Mouse (Mus musculus): ENCODE measurements at regions not wholly inside any gene's neighbourhood (a gene's known extent, or its start where the extent isn't known, plus 50 kb on each side); places are given as distances from the start of the nearest gene placed in this dataset.
A peak's percentile ranks its signal among the peaks of the same experiment; 100 is the strongest.

DNA sequence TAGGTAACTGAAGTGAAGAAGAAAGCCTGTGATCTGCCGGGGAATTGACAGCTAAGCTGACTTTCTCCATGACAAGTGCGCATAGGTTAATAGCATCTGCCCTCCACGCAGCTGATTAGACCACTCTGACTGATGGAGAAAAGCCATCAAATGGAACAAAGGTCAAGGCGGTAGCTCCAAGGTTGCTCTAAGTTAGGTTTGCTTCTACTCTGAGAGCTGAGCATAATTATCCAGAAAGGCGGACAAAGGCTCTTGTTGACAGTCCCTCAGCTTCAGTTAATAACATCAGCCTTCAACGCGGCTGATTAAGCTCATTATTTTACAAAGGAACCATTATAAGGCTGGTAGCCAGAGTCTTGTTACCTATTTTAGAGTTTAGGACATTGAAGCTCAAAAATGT lies 54.0 kb upstream of the Enpep start:
- DNase-seq (ENCODE audit: inconsistent age in 2 of 2, low spot score in 1 of 2), result no peak

DNA sequence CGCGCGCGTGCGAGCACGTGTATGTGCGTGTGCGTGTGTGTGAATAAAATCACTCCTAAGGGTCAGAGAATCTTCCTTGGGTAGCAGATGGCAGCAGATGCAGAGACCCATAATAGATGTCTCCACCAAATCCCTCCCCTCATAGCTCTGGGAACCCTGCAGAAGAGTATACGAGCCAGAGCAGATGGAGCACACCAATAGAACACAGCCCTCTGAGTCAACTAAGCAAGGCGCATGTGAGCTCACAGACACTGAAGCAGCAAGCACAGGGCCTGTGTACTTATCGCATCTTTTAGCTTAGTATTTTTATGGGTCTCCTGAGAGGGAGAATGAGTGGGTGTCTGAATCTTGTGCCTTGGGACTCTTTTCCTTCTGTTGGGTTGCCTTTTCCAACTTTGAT lies 58.0 kb upstream of the Enpep start:
- no peak for DNase-seq (ENCODE audit: inconsistent age in 2 of 2, low spot score in 1 of 2)

DNA sequence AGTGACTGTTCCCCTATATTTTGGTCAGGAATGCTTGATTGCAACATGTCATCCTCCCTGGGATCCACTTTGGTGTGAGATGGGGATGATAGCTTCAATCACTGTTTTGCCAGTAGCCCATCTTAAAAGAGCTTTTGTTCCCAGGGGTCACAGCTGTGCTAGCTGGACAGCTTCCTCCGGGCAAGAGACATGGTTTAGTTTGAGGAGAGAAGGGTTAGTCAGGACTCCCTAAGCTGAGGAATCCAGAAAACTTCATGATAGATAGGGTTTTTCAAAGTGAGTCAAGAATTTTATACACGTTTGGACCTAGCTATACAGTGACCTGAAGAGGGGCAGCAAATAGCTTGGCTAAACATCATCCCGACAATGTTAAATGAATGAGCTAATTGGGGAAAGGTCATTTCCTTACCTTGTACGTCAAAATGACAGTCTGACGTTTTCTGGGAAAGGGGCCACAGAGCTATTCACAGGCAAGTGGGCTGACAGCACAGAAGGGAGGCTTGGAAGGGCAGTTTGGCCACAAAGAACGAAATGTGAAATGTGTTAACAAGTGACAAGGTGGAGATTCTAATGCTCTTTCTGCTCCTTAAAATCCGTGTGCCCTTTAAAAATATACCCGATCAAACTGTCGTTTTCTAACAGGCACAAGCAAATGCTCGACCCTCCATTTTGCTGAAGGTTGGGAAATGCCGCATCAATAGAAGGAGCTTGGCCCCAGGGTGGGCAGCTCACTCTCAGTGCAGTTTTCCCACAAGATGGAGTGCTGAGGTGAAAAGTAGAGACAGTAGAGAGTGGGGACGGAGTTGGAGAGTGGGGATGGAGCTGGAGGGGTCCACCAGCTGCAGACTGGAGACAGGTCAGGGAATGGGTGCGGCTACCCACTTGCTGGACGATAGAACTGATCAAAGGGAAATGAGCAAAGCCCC lies 59.6 kb upstream of the Enpep start:
- DNase-seq (ENCODE audit: inconsistent age in 2 of 2, low spot score in 1 of 2), result no peak

DNA sequence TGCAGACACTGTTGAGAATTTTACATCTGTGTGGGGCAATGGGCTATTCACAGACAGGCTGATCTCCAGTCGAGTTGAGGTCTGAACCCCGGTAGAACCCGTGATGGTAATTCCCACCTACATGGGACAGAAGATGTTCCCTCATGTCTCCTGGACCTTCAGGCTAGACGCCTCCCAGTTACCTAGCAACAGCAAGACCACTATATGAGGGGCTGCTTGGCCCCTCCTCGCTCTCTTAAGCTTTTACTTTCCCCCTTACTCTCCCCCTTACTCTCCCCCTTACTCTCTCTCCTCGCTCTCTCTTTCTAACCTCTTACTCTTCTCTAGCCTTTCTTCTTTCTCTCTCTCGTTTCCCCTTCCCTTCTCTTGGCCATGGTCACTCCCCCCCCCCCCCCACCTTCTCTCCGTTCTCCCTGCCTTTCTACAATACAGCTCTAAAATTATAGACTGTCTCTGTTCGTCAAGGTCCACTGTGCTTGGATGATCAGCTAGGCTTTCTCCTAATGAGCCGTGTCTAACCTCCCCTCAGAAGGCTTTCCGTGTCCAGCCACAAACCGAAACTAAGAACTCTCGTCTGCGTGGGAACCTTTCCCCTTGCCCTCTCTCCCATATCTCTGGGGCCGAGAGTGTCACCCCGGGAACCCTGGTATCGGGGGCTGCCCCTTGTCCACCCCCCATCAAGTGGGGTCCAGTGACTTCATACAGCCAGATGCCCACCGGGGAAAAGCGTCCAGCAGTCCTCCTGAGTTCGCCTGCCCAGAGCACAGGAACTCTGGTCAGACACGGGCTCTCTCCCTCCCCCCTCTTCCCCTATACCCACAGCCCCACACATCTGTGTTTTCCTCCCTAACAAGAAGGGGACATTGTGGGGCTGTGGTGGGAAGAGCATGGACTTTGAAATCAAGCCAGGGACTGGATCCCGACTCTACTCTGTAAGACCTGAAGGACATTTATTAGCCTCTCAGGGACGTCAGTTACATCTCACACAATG lies 60.6 kb upstream of the Enpep start:
- peak in 1 of 2 experiments; percentile 57 for DNase-seq (ENCODE audit: inconsistent age in 2 of 2, low spot score in 1 of 2)

DNA sequence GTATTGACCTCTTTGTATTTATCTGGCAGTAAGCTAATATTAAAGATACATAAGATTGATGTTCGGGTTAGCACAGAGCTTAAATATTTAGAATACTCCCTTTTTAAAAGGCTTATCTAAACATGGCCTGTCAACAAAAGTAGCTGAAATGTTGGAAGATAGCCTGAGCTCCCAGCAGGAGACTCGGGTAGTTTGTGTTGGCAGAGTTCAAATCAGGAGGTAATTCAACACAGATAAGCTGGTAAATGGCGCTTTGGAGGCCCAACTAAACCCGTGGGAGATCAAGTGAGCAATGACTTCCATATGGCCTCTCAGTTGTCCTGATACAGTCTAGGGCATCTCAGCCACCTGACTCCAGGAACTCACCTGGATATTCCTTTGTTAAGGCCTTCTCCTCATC lies 65.0 kb upstream of the Enpep start:
- no peak for DNase-seq (ENCODE audit: inconsistent age in 2 of 2, low spot score in 1 of 2)

- no peak for DNase-seq (ENCODE audit: inconsistent age in 2 of 2, low spot score in 1 of 2)
Observed at GRCm38 (mm10) chr3:129400092-129400924, 67.8 kb upstream of the Enpep start.

DNA sequence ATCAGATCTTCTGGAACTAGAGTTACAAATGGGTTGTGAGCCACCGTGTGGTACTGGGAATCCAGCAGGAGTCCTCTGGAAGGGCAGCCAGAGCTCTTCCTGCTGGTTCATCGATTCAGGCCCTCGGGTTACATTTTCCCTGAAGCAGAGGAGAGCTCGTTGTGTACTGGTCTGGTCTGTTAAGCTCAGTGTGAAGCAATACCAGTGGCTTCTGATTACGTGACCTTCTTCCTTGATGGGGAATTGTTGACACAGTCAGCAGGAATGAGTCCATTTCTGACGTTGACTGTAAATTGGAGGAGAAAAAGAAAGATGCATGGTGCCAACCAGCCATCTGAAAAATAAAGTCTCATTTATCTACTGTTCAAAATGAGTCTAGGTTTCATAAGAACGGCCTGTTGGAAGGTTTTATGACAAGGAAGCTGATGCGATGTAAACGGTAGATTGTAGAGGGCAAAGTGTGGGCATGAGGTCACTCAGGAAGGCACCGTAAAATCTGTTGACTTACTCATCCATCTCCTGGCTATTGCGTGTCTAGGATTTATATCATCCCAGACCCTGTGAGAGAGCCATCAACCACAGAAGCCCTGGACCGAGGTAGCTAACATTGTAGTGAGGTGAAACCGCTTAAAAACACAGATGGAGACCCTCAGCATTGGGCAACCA lies 79.0 kb upstream of the Enpep start:
- no peak for DNase-seq (ENCODE audit: inconsistent age in 2 of 2, low spot score in 1 of 2)

DNA sequence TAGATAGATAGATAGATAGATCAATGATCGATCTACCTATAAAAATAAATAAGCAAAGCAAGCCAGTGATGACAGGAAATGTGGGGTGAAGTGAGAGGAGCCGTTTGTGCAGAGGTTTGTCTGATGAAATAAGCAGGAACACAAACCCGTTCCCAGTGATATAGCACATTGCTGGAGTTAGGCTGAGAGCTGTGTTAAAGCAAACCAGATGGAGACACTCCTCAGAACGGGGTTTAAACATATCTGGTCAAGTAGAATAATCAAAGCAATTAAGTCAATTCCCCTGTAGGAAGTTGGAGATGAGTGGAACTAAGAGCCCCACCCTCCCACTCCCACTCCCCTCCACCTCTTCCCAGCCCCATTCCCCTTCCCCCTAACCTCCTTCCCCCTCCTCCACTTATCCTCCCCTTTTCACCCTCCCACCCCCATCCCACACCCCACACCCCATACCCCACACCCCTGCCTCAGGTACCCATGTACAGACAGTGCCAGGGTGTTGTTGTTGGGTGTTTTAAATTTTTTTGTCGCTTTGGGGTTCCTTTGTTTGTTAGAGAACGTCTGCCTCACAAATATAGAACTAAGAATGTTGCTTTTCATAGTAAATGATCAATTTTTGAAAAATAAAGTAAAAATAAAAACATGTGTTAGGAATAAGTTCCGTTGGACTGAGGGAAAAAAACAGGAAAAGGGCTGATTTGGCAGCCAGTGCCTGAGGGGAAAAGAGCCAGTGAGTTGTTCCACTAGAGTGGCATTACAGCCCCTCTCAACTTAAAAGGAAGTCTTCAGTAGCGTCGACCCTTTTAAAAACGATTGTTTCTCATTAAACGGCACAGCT lies 79.8 kb upstream of the Enpep start:
- no peak for DNase-seq (ENCODE audit: inconsistent age in 2 of 2, low spot score in 1 of 2)

- DNase-seq (ENCODE audit: inconsistent age in 2 of 2, low spot score in 1 of 2), result no peak
Observed at GRCm38 (mm10) chr3:129412961-129413246, 80.4 kb upstream of the Enpep start.

- no peak for DNase-seq (ENCODE audit: inconsistent age in 2 of 2, low spot score in 1 of 2)
Observed at GRCm38 (mm10) chr3:129415656-129416055, 83.1 kb upstream of the Enpep start.

- no peak for DNase-seq (ENCODE audit: inconsistent age in 2 of 2, low spot score in 1 of 2)
Observed at GRCm38 (mm10) chr3:129416337-129416736, 83.8 kb upstream of the Enpep start.

DNA sequence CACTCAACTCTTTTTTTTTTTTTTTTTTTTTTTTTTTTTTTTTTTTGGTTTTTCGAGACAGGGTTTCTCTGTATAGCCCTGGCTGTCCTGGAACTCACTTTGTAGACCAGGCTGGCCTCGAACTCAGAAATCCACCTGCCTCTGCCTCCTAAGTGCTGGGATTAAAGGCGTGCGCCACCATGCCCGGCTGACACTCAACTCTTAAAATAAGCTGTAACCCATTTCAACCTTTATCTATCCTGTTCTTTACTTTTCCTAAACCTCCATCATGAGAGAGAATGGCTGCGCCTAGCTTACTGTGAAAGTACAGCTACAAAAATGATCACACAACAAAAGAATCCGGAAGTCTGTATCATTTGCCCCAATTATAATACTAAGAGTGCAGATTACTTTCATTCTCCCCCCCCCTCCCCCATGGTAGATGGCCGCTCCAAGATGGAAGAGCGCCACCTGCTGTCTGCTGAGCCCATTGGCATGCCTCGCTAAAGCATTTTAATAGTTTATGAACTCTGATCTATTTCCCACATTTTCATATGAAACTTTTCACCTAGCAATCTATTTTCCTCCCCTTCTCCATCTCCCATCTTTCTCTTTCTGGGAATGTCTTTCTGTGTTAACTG lies 89.2 kb upstream of the Enpep start:
- DNase-seq (ENCODE audit: inconsistent age in 2 of 2, low spot score in 1 of 2), result peak; percentile 13 to 69

DNA sequence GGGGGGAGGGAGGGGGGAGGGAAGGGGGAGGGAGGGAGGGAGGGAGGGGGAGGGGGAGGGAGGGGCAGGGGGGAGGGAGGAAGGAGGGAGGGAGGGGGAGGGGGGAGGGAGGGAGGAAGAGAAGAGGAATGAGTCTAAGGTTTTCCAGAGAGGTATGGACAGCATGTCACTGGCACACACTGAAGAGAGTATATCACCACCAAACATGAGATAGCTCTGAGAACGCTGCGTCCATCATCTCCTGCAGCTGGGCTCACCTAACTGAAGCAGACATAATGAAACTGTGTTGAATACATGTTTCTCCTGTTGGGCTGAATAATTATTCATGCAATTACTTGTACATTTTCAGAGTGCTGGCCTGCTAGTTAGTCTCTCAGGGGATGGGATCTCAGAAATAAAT lies 96.2 kb upstream of the Enpep start:
- no peak for DNase-seq (ENCODE audit: inconsistent age in 2 of 2, low spot score in 1 of 2)

- DNase-seq (ENCODE audit: inconsistent age in 2 of 2, low spot score in 1 of 2), result peak; percentile 20 to 57
Observed at GRCm38 (mm10) chr3:129429161-129430111, 96.9 kb upstream of the Enpep start.

GRCm38 (mm10) chr3:129434056-129434455 lies 98.1 kb upstream of the Elovl6 start:
- no peak for DNase-seq (ENCODE audit: inconsistent age in 2 of 2, low spot score in 1 of 2)

GRCm38 (mm10) chr3:129437687-129438086 lies 94.5 kb upstream of the Elovl6 start:
- DNase-seq (ENCODE audit: inconsistent age in 2 of 2, low spot score in 1 of 2), result no peak

GRCm38 (mm10) chr3:129442756-129443155 lies 89.4 kb upstream of the Elovl6 start:
- DNase-seq (ENCODE audit: inconsistent age in 2 of 2, low spot score in 1 of 2), result no peak

DNA sequence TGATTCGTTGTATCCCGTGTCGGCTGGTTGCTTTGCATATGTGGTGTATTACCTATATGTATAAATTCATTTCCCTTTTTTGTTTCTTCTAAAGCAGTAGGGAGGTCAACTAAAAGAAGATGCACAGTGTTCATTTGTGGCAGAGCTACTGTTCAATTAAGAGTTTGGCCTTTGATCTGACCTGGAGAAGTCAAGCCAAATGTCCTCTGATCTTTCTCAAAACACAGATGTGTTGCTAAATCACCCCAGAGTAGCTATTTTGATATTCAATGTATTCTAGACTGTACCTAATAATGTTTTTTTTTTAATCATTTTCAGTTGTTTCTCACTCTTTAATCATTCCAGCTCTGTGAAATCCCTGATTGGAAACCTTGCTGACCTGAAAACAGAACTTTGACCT lies 87.9 kb upstream of the Elovl6 start:
- no peak for DNase-seq (ENCODE audit: inconsistent age in 2 of 2, low spot score in 1 of 2)

Data from adrenal gland, adult (tissue).